Mouse (Mus musculus) heart, postnatal 0 days (tissue): ENCODE measurements around the gene Dnah7a.
"Not testable (repeated sequence)": the region's sequence is repeated elsewhere in the genome, so short reads cannot be mapped to it uniquely, and the experiment has no call there.

Source experiments
- CTCF ChIP-seq: IDR thresholded peaks from 2 replicates; pipeline ENCODE4 v1.5.1; 2016; ENCODE audit warnings: antibody characterized with exemption, control low read depth, low read depth
- EP300 ChIP-seq: IDR thresholded peaks from 2 replicates; pipeline ENCODE4 v1.6.1; 2016; ENCODE audit warnings: antibody characterized with exemption, low read depth

DNA sequence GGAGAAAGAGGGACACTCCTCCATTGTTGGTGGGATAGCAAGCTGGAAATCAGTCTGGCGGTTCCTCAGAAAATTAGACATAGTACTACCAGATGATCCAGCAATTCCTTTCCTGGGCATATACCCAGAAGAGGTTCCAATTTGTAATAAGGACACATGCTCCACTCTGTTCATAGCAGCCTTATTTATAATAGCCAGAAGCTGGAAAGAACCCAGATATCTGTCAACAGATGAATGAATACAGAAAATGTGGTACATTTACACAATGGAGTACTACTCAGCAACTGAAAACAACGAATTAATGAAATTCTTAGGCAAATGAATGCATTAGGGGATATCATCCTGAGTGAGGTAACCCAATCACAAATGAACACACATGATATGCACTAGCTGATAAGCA, 46.9 kb upstream of the Dnah7a start:
- not testable (repeated sequence) for TF ChIP-seq CTCF, EP300
